Comparison of ENCODE assay signal across 8 mouse cellular contexts in genomic region chr14:73384913-73385719, GRCm38 (mm10). TPM values are rescaled to one million over a fixed set of nuclear protein-coding genes. Genes with fewer than 3 reads are reported as not detected.
DNase-seq lines count a peak whose midpoint lies in the region; ATAC-seq and TF ChIP-seq lines count a peak whose summit lies in the region.

Gene Itm2b, minus strand, starts transcription at chr14:73385289.

- TF ChIP-seq CTCF in heart, adult 2 months (IDR thresholded peaks at IDR 0.05): no peak
- TF ChIP-seq CTCF in kidney, adult 2 months (conservative IDR thresholded peaks at IDR 0.05; ENCODE audit: insufficient read depth, insufficient read length, low read depth, low read length): no peak

- H3K9me3 ChIP-seq in embryonic facial prominence, embryonic 13.5 days: no peaks in the 10 kb centered on the region

- peaks cover 14% of the 10 kb centered on the region for H3K36me3 ChIP-seq in embryonic facial prominence, embryonic 13.5 days
- H3K36me3 ChIP-seq in heart, adult 2 months (ENCODE audit: control insufficient read depth, insufficient read depth, low read length): peaks cover 29% of the 10 kb centered on the region
- no peaks in the 10 kb centered on the region for H3K36me3 ChIP-seq in kidney, adult 2 months (ENCODE audit: control insufficient read depth, insufficient read depth, low read length)

- H3K9ac ChIP-seq in embryonic facial prominence, embryonic 13.5 days: peak within 1 kb of the TSS; percentile 99
- peak within 1 kb of the TSS; percentile 99 for H3K9ac ChIP-seq in heart, adult 2 months (ENCODE audit: low read depth, low read length)

- peaks cover 41% of the 10 kb centered on the region for H3K4me1 ChIP-seq in embryonic facial prominence, embryonic 13.5 days
- H3K4me1 ChIP-seq in heart, adult 2 months (ENCODE audit: control insufficient read depth, insufficient read depth, low read length): peaks cover 22% of the 10 kb centered on the region
- H3K4me1 ChIP-seq in kidney, adult 2 months (ENCODE audit: control insufficient read depth, insufficient read depth, low read length): peaks cover 35% of the 10 kb centered on the region

- TF ChIP-seq EP300 in heart, adult 2 months (IDR thresholded peaks at IDR 0.05; ENCODE audit: insufficient read depth, low read depth, low read length): peak; percentile 74

- H3K27ac ChIP-seq in embryonic facial prominence, embryonic 13.5 days: peak within 1 kb of the TSS; percentile 98
- H3K27ac ChIP-seq in heart, adult 2 months: peak within 1 kb of the TSS; percentile 100
- peak within 1 kb of the TSS; percentile 99 for H3K27ac ChIP-seq in kidney, adult 2 months (ENCODE audit: insufficient read depth, low read depth, low read length)

- peaks cover 7% of the 10 kb centered on the region for H3K79me2 ChIP-seq in heart, adult 2 months (replicated peaks; ENCODE audit: control insufficient read depth, insufficient read depth, low read length)

- peak within 1 kb of the TSS; percentile 69 for H3K4me2 ChIP-seq in embryonic facial prominence, embryonic 13.5 days

- intact Hi-C loops in heart, adult 2 months (cut with DNase I): loop anchor here (1.0 to 2.0 kb wide), 4 partner anchors 59 to 124 kb away; no protein-coding TSS in a partner anchor

- peak; percentile 97 for TF ChIP-seq POLR2A in heart, adult 2 months (IDR thresholded peaks at IDR 0.05; ENCODE audit: insufficient read depth, low read depth, low read length)
- TF ChIP-seq POLR2A in kidney, adult 2 months (IDR thresholded peaks at IDR 0.05; ENCODE audit: low read depth, low read length): peak; percentile 98

- WGBS in embryonic facial prominence, embryonic 13.5 days: under 1% methylated on average over 62 of the region's 62 CpGs
- WGBS in heart, adult 2 months: 2% methylated on average over 62 of the region's 62 CpGs
- WGBS in kidney, adult 2 months: under 1% methylated on average over 62 of the region's 62 CpGs

- no peaks in the 10 kb centered on the region for H3K27me3 ChIP-seq in embryonic facial prominence, embryonic 13.5 days
- H3K27me3 ChIP-seq in heart, adult 2 months (ENCODE audit: control insufficient read depth, insufficient read depth, low read length): no peaks in the 10 kb centered on the region
- no peaks in the 10 kb centered on the region for H3K27me3 ChIP-seq in kidney, adult 2 months (replicated peaks; ENCODE audit: control insufficient read depth, insufficient read depth, low read length)

- DNase-seq in A20 (ENCODE audit: low read depth, low spot score) (peak; percentile 90), liver (peak; percentile 93)
- DNase-seq in adrenal gland, postnatal 36 days: peak; percentile 88 to 93
- DNase-seq in heart, adult 2 months: peak; percentile 93 to 95
- DNase-seq in kidney, adult 2 months: peak; percentile 94
- peak; percentile 82 to 84 for DNase-seq in spleen, postnatal 36 days (ENCODE audit: low spot score in 2 of 2)

- peak within 1 kb of the TSS; percentile 96 for H3K4me3 ChIP-seq in embryonic facial prominence, embryonic 13.5 days
- H3K4me3 ChIP-seq in heart, adult 2 months: peak within 1 kb of the TSS; percentile 98
- H3K4me3 ChIP-seq in kidney, adult 2 months (ENCODE audit: insufficient read depth, low read depth, low read length): peak within 1 kb of the TSS; percentile 91

- ATAC-seq in embryonic facial prominence, embryonic 13.5 days (ENCODE audit: insufficient number of reproducible peaks, insufficient read depth, low FRiP score, low TSS enrichment, low read depth): peak; percentile 89
- ATAC-seq in monocyte, adult 5-6 weeks (replicated peaks; ENCODE audit: insufficient number of reproducible peaks, low FRiP score, low TSS enrichment, poor library complexity, severe bottlenecking): peak; percentile 45

RNA-seq across cellular contexts. Expression of gene Itm2b, which starts in this region (rescaled TPM):
- 1,000 to 10,000 TPM in 1 of 2 experiments, 100 to 1,000 TPM in 1; 995 to 1,086 TPM for total RNA-seq in adrenal gland, postnatal 36 days (2021)
- polyA plus RNA-seq in embryonic facial prominence, embryonic 13.5 days (2015; fragmentation: Nextera tagmentation; extraction: Ambion mirVana): 659 and 793 TPM in 2 replicates
- 100 to 1,000 TPM; 724 to 814 TPM for total RNA-seq in heart, adult 2 months (2021)
- polyA plus RNA-seq in heart, adult 2 months (2012; rRNA removed): 771 and 1,125 TPM in 2 replicates
- 2,034 and 2,219 TPM in 2 replicates for polyA plus RNA-seq in kidney, adult 2 months (2012; rRNA removed)
- 1,022 to 1,179 TPM (median 1,153 TPM) in 3 replicates for total RNA-seq in monocyte, adult 5-6 weeks (2017)

Comparison
In these comparisons a context has a peak if more than half of its experiments do, and no peak if none do; other contexts are left out.
1. Peak in every context shown above with its lines: DNase-seq, ATAC-seq, H3K4me3 ChIP-seq and H3K27ac ChIP-seq.